Mouse (Mus musculus) forebrain, embryonic 16.5 days (tissue): ENCODE results near the gene Sp100. TPM values are rescaled to one million over a fixed set of nuclear protein-coding genes. Genes with fewer than 3 reads are reported as not detected.

Experiments used
- ATAC-seq: fragments of 200-750 bp; cut with Nextera tagmentation; 2 replicates; pipeline ENCODE4 v1.8.0; 2017; ENCODE audit warnings: mild to moderate bottlenecking, moderate library complexity
- H3K27ac ChIP-seq: fragments of 300-500 bp; sonication (generic); 2 replicates; pipeline ENCODE4 v1.5.1; 2014; ENCODE audit warnings: low read length, control low read depth
- H3K27me3 ChIP-seq: fragments of 300-500 bp; sonication (generic); replicated peaks from 2 replicates; pipeline ENCODE4 v1.6.1; 2014; ENCODE audit warnings: low read length; ENCODE audit not compliant: control insufficient read depth, insufficient read depth
- H3K36me3 ChIP-seq: fragments of 300-500 bp; sonication (generic); 2 replicates; pipeline ENCODE4 v1.6.1; 2014; ENCODE audit not compliant: control insufficient read depth, insufficient read depth
- H3K4me1 ChIP-seq: fragments of 300-500 bp; sonication (generic); replicated peaks from 2 replicates; pipeline ENCODE4 v1.6.1; 2014; ENCODE audit warnings: low read length; ENCODE audit not compliant: control insufficient read depth, insufficient read depth
- H3K4me2 ChIP-seq: fragments of 300-500 bp; sonication (generic); 2 replicates; pipeline ENCODE4 v1.6.1; 2014; ENCODE audit warnings: mild to moderate bottlenecking, low read length, control low read depth
- H3K4me3 ChIP-seq: fragments of 300-500 bp; sonication (generic); replicated peaks from 2 replicates; pipeline ENCODE4 v1.5.1; 2014; ENCODE audit warnings: mild to moderate bottlenecking, low read length, control low read depth
- H3K9ac ChIP-seq: fragments of 300-500 bp; sonication (generic); replicated peaks from 2 replicates; pipeline ENCODE4 v1.6.1; 2014; ENCODE audit warnings: low read depth, low read length, control low read depth
- H3K9me3 ChIP-seq: fragments of 300-500 bp; sonication (generic); 2 replicates; pipeline ENCODE4 v1.6.1; 2016; ENCODE audit warnings: low read length; ENCODE audit not compliant: control insufficient read depth
- WGBS: fragments of 180-500 bp; shearing (Covaris S2); extraction: QIAGEN DNeasy Blood & Tissue Kit; methylation state at CpG from one replicate; pipeline ENCODE4 v1.1.7; 2014; 5-methylcytosine and 5-hydroxymethylcytosine counted together
- microRNA-seq: library from miRNA; unstranded; fragments of <30 nt; microRNA quantifications from one replicate; pipeline ENCODE4, GENCODE M21; 2017
- polyA plus RNA-seq: library from polyadenylated mRNA; unstranded; fragments of >200 nt; fragmentation: Nextera tagmentation; extraction: Ambion mirVana; gene quantifications from 2 replicates; pipeline ENCODE4 v1.2.1, GENCODE M21; 2015

Sp100 gene
- polyA plus RNA-seq, 1 experiment from 2014 or later = not detected

DNA sequence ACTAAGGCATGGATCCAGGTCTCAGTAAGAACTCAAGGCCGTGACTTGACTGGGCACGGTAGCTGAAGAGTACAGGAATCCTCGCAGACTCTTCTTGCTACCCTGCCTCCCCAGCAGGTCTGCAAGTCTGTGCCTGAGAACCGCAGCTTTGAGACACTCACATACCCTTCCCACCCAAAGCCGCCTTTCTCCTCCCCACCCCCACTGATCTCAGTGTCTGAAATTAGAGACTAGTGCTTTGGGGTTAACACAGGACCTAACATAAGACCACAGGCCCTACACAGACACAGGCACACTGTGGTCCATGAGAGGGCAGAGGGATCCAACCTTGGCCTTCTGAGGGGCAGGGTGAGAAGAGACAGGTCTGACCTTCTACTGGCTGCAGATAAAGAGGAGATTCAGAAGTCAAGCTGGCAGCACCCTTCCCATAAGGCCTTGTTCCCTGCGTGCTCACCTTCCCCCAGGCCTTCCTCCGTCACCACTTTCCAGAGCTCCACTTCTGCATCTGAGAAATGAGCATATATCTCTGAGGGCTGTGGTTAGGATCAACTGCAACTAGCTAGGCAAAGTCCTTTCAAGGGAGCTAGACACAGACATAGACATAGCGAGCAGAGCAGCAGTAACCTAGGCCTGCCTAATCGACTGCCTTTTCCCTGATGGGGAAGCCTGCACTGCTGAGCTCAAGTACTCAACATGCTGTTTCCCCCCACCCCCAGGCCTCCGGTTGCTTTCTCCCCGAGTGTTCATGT is 102.3 kb downstream of the Sp100 start:
- WGBS = 80% methylated on average over 11 of the region's 11 CpGs
- Histone ChIP-seq H3K36me3 (no peaks in the 10 kb centered on the region), H3K4me2 (no peak overlapping the region), H3K9ac (no peak overlapping the region), H3K9me3 (no peaks in the 10 kb centered on the region), H3K4me1 (no peaks in the 10 kb centered on the region), H3K27ac (no peak overlapping the region), H3K27me3 (no peaks in the 10 kb centered on the region), H3K4me3 (no peak overlapping the region)
- no peak for ATAC-seq

DNA sequence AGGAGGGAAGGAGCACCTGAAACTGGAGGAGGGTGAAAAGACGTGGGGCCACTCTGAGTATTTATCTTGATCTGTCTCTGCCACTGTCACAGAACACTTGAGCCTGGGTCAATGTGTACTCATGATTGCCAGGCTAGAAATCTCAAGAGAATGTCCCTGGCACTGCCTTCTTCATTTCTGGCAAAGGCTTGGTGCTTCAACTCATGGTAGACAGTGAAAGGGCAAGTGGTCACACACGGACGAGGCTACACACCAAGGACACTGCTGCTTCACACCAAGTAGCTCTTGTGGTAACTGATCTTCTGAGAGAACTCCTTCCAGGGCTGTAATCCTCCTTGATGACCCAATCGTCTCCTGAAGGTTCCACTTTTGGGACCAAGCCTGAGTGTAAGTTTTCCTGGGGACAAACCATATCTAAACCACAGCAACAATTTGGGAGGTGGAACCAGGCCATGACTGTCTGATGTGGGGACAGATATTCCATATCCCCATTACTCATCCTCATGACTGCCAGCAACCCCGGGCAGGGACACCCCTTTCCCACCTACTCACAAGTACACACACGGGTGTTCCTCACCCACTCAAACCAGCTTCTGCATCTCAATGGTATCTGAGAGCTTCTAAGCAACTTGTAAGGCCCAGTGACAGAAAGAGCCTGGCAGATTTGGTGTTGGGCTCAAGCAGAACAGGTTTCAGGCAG is 107.9 kb downstream of the Sp100 start:
- WGBS = 79% methylated on average over 6 of the region's 6 CpGs
- no peaks in the 10 kb centered on the region for H3K27me3 ChIP-seq
- ATAC-seq = no peak

DNA sequence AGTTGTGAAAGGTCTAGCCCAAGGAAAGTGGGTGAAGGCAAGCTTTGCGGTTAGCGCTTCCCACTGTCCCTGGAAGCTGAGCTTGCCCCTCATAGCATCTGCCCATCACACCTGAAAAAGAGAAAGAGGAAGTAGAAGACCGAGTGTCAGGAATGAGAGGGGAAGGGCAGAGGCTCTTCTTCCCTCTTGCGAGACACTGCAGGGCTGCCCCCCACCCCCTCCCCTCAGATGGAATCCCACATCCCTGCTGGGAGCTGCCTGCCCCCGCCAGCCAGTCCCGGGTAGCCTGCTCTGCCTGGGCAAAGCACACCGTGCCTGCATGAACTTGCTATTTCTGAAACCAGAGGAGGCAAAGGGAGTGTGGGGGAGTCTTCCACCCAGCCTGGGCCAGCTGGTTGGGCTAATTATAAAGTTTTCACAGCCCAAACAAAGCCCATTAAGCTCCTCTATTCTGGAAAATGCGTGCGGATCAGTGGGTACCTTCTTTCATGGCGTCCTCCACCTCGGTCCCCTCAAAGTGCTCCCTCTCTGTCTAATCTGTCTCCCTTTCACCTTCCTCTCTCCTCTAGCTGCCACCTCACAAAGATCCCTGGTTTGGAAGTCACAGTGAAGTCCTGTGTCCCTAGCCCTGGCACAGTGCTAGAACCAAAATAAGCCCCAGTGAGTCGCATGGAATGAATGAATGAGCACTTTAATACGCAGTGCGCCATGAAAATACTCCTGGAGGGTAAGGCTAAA is 108.6 kb downstream of the Sp100 start:
- Histone ChIP-seq H3K27me3 (no peaks in the 10 kb centered on the region), H3K4me3 (no peak overlapping the region), H3K4me2 (no peak overlapping the region), H3K27ac (no peak overlapping the region), H3K4me1 (0 out of 2 replicates have a peak, but pooled peaks cover 3% of the 10 kb centered on the region), H3K9me3 (no peaks in the 10 kb centered on the region), H3K9ac (no peak overlapping the region), H3K36me3 (no peaks in the 10 kb centered on the region)
- ATAC-seq = no peak
- 20% methylated on average over 14 of the region's 14 CpGs for WGBS

More for the DNA sequence above, 107.9 kb downstream of the Sp100 start:
- H3K4me1 ChIP-seq = 0 out of 2 replicates have a peak, but pooled peaks cover 3% of the 10 kb centered on the region
- no peaks in the 10 kb centered on the region for H3K9me3 ChIP-seq
- H3K36me3 ChIP-seq = no peaks in the 10 kb centered on the region
- H3K4me3 ChIP-seq = no peak overlapping the region
- no peak overlapping the region for H3K4me2 ChIP-seq
- no peak overlapping the region for H3K27ac ChIP-seq
- no peak overlapping the region for H3K9ac ChIP-seq

DNA sequence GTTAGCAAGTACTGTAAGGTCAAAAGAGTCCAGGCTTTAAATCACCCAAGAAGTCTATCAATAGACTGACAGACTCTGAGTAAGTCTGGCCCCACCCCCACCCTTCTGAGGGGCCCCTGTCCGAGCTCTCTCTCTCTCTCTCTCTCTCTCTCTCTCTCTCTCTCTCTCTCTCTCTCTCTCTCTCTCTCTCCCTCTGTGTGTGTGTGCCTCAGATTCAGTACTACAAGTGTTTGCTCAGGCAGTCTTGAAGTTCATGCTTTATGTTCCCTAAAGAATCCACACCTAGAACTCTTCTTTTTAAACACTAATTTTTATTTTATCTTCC is 109.1 kb downstream of the Sp100 start:
- Histone ChIP-seq H3K36me3 (no peaks in the 10 kb centered on the region), H3K27ac (no peak overlapping the region), H3K9me3 (no peaks in the 10 kb centered on the region), H3K4me3 (no peak overlapping the region), H3K27me3 (no peaks in the 10 kb centered on the region), H3K4me2 (no peak overlapping the region), H3K4me1 (0 out of 2 replicates have a peak, but pooled peaks cover 3% of the 10 kb centered on the region), H3K9ac (no peak overlapping the region)
- ATAC-seq = no peak
- WGBS = 0% methylated on average over 1 of the region's 1 CpGs

Small RNA genes within 50 kb of the gene (microRNA-seq; reads per million reads assigned to microRNA genes)
- not detected for gene Mir8096

Other genes starting within 250 kb of the Sp100 start
- not detected in 2 replicates for gene G530012D18Rik, start 74.3 kb upstream of the Sp100 start, polyA plus RNA-seq
- 0.33 and 0.67 TPM in 2 replicates for gene Sp110, start 51.2 kb upstream of the Sp100 start, polyA plus RNA-seq
- gene Sp140, start 49.6 kb upstream of the Sp100 start, polyA plus RNA-seq = 0.32 and 0.60 TPM in 2 replicates
- 0.32 and 0.81 TPM in 2 replicates for gene A630001G21Rik, start 128.7 kb downstream of the Sp100 start, polyA plus RNA-seq
- 47.1 and 50.2 TPM in 2 replicates for gene Cab39, start 143.5 kb downstream of the Sp100 start, polyA plus RNA-seq
- gene Itm2c, start 244.3 kb downstream of the Sp100 start, polyA plus RNA-seq = 146 and 166 TPM in 2 replicates